Mouse (Mus musculus) fibroblast of lung, adult 2 months (primary cell): Measurements from ENCODE around the gene Clrn3.
A peak's percentile ranks its signal among the peaks of the same experiment; 100 is the strongest.
"Not testable (repeated sequence)": the region's sequence is repeated elsewhere in the genome, so short reads cannot be mapped to it uniquely, and the experiment has no call there.

Source experiments
- DNase-seq: peaks from one replicate; pipeline ENCODE4 v3.0.0-alpha.2; 2011; ENCODE audit warnings: low read depth

Clrn3 gene

DNA sequence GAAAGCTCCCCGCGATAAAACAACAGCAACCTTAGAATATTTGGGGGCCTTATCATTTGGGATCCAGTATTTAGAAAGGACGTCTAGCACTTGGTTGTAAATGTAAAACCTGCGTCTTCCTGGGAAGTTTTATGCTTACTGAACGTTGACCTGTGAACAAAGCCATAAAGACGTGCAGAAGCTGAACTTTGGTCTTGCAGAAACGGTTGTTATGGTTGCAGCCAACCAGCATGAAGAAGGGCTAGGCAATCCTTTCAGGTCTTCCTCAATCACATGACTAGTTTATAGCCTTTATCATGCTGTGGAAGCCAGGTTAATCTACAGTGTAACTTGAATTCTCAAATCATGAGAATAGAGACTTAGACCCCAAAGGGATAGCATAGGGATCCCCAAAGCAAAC, at the start of gene Clrn3:
Clrn3 (minus strand) TSS at position 140 of the 400 bp plus-strand sequence.
- DNase-seq: no peak

GRCm38 (mm10) chr7:135576329-135576728, 47.9 kb upstream of the Clrn3 start:
- DNase-seq: no peak

GRCm38 (mm10) chr7:135575319-135576069, 47.0 kb upstream of the Clrn3 start:
- DNase-seq: not testable (repeated sequence)

DNA sequence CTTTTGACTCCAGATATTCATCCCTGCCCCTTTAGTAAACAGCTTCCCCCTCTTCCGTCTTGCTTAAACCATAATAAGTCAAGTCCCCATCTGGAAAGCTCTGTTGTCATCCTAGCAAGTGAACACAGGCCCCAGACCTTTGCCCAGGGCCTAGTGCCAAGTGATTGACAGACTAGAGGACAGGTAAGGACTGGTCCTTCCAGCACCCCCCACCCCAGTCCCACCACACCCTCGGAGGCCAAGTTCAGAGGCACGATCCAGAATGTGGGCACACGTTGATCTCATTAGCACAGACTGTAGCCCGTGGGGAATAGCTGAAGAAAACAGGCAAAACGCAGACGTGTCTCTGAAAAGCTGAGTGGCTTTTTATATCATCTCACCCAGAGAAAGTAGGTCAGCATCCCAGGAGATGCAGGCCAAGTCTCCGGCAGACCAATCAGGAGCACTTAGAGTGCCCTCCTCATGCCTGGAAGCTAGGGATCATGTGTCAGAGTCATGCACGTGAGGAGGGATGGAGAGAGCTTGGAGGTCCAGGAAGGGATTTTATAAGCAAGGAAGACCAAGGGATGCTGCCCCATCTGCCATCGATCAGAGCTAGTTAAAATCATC, 43.6 kb upstream of the Clrn3 start:
- no peak for DNase-seq

GRCm38 (mm10) chr7:135571392-135571791, 42.9 kb upstream of the Clrn3 start:
- DNase-seq: no peak

DNA sequence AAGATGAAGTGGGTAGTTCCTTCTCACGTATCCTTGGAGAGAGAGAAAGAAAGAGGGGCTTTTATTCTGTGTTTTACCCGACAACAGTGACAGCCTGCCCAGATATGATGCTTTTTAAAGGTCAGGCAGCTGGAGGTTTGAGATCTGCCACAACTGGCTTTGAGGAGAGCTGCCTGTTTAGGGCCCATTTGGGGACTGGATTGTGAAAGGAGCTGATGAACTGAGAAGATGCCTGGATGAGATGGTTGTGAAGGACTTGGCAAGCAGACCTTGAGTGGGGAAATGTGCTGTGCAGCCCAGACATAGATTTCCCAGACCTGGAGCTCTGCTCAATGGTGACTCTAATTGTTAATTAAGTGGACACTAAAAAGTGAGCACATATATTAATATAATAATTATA, 40.1 kb upstream of the Clrn3 start:
- DNase-seq: no peak

DNA sequence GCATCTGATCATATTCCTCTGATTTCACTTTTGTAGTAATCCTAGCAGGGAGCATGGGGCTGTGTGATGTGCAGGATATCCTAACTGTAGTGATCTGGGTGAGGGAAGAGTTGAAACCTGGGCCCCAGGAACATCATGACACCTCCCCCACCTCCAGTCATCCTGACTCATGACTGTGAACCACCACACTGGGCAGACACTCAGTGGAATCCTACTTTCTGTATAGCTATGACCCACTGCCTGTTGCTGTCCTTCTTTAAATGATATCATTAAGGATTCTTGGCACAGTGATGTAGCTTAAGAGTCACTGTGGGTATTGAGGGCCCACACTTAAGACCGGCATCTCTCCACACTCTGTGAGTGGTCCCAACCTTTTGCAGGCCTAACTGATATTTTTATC, 39.1 kb upstream of the Clrn3 start:
- DNase-seq: no peak

GRCm38 (mm10) chr7:135566013-135566412, 37.6 kb upstream of the Clrn3 start:
- DNase-seq: no peak

- DNase-seq: no peak
Measured at GRCm38 (mm10) chr7:135564022-135564421, 35.6 kb upstream of the Clrn3 start.

DNA sequence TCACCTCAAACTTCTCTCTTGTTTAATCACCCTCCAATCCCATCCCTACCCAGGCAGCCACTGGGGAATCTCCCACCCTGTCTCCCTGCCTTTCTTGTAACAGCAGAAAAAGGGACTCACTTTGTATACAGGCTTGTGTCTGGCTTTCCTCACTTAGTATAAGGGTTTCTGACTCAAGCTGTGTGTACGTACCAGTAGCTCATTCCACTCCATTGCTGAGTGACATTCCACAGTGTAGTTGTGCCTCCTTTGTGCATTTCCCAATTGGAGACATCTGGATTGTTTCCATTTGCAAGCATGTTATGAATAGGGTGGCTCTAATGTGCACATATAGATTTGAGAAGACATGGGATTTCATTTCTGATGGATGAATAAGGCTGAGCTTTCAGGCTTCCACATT, 31.8 kb upstream of the Clrn3 start:
- DNase-seq: no peak

GRCm38 (mm10) chr7:135556663-135557402, 28.4 kb upstream of the Clrn3 start:
- no peak for DNase-seq

GRCm38 (mm10) chr7:135553550-135553949, 25.1 kb upstream of the Clrn3 start:
- DNase-seq: no peak

- DNase-seq: peak; percentile 12
Measured at GRCm38 (mm10) chr7:135551547-135551946, 23.1 kb upstream of the Clrn3 start.

- DNase-seq: no peak
Measured at GRCm38 (mm10) chr7:135548434-135548833, 20.0 kb upstream of the Clrn3 start.

GRCm38 (mm10) chr7:135546530-135546929, 18.1 kb upstream of the Clrn3 start:
- DNase-seq: no peak

DNA sequence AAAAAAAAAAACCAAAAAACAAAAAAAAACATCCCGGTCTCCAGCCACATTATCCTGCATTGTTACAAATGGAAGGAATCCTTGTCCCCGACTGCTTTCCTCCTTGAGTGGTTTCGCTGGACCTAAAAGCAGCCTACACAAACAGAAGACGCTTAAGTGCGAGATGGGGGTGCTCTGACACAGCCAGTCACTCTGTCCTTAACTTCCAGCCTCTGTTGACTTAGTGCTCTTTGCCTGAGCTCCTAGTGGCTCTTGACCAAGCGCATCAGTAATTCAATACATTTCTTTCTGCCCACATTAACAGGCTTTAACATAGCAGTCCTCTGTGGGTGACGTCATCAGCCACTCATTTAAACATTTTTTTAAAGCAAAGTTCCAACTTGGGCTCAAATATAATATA, 17.5 kb upstream of the Clrn3 start:
- no peak for DNase-seq

DNA sequence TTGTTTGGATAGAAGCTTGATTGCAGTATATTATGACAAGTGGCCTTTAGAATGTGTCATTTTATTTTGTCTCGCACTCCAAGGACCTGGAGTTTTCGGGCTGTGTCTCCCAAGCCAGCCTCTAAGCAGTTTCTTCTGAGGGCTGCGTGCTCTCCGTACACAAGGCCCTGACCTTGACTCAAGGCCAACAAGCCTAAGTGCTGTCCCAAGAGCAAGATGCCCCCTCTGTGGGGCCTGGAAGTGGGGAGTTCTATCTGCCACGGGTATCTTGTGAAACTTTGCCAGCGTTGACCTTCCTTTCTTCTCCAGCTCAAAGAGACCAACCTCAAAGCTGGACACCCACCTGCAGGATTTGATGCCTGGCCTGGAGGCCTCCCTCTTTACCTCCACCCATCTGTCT, 15.9 kb upstream of the Clrn3 start:
- DNase-seq: no peak

DNA sequence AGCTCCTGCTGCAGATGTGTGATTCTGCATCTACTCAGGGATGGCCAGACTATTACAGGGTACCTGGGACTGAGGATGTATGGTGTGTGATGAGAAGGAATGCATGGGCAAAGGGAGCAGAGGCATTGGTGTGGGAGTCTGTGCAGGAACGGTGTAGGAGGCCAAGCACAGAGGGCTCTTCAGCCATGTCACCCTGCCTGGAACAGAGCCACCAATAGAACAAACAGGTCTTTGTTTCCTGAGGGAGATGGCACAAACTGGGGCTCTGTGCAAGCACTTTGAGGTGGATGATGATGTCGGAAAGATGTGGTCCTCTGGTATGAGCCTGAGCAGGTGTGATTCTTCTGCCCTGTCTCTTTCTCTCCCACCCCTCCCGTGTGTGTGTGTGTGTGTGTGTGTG, 14.6 kb upstream of the Clrn3 start:
- DNase-seq: no peak

DNA sequence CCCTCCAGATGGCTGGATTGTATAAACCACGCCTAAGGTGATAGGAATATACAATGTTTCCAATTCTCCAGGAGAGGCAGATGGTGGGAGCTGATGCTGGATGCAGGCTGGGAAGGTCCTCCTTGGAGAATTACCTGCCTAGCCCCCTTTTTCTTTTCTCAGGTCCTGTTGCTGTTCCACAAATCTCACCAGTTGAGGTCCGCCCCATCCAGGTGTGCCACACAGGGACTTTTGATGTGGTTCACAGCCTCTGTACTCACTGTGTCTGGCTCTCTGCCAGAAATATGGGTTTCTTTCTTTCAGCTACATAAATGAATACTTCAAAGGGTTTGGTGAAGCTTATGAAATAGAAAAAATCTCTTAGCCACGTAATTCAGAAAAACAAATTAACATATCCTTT, 13.8 kb upstream of the Clrn3 start:
- no peak for DNase-seq

- no peak for DNase-seq
Measured at GRCm38 (mm10) chr7:135539429-135539828, 11.0 kb upstream of the Clrn3 start.

DNA sequence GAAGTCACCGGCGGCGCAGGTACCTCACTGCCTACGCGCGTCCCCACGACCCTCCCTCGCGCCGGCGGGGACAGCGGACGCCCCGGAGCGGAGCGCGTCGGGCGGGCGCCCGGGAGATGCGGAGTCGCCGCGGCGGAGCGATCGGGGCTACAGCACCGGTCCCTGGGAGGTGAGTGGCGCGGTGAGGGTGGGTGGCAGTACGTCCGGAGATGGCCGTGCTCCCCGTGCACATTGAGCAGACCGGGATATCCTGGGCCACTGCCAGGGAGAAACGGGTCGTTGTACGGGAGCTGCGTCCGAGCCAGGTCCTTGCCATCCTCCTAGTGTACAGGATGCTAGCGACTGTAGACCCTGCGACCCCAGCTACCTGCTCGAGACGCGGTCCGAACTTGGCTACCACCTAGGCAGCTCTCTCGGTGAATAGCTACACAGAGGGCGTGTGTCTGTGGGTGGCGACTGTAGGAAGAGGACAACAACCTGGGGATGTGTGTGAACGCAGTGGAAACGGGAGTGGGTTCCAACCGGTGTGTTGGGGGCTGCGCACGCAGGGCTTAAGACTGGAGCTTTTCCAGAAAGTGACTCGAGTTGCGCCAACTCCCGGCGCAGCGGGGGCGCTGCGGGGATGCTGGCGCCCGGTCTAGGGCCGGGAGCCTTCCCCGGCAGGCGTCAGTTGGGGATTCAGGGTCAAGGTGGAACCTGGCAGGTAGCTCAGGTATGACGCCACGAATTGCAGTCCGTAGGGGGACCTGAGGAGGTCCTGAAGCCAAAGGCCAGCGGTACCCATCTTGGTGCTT, 9.7 kb upstream of the Clrn3 start:
- DNase-seq: no peak

DNA sequence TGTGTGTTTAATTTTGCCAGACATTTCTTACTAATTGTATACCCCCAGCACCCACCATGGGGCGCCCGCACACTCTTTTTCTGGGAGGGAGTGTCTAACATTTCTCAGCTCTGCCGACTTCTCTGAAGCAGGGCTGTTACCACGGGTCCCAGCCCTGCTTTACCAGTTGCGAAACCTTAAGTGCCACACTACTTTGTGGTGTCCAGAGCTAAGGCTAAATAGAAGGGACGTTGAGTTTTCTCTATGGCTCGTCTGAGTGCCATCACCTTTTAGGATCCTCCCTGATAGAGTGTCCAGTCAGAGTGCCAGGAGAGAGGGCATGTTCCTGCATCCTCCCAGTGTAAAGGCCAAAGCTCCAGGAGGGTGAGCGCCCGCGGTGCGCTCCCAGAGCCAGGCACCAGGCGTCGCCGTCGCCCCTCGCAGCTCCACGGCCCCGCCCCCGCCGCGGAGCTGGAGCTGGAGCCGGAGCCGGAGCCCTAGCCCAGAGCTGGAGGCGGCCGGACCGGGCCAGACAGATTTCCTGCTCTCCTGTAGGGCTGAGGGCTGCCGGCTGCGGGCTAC, 9.0 kb upstream of the Clrn3 start, which contains the start of gene Ptpre:
Ptpre (plus strand) TSS at position 141 of the 561 bp plus-strand sequence.
- peak; percentile 71 for DNase-seq
